Comparison of ENCODE assay signal across 13 mouse cellular contexts in the genomic region with DNA sequence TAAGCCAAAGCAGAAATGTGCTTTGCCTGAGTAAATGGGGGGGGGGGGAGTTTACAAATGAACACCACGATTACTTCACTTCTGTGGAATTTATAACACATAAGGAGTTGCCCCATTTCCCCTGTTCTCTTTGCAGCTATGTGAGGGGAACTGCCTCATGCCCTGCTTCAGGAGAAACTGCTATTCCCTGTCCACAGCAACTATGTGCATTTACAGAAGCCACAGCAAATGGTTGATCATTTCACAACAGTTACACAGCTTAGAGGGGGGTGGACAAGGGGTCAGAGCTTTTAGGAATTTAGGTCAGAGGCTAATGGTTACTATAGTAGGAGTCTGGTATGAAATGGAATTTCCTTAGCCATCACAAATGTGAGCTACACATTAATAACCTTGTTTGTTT.
DNase-seq lines count a peak whose midpoint lies in the region; ATAC-seq lines count a peak whose summit lies in the region.
"Had no signal": no experiment of that assay in that cellular context is flagged by ENCODE, and none has a peak within 500 bp of the region (broad histone marks: within the 10 kb centered on the region; RNA-seq: fewer than 3 reads in every experiment).

No protein-coding gene starts in this region.

- H3K4me2 ChIP-seq in kidney, embryonic 14.5 days (replicated peaks; ENCODE audit: low read depth, low read length) = no peak overlapping the region
- no peak overlapping the region for H3K4me2 ChIP-seq in intestine, embryonic 16.5 days (ENCODE audit: low read depth, low read length)
- no peak overlapping the region for H3K4me2 ChIP-seq in forebrain, embryonic 14.5 days (ENCODE audit: low read length)
- H3K4me2 ChIP-seq: heart, embryonic 12.5 days; limb, embryonic 12.5 days had no signal

- intact Hi-C loops in left cerebral cortex, postnatal 25 days (cut with DNase I) = no loop called here

- no peaks in the 10 kb centered on the region for H3K9me3 ChIP-seq in kidney, embryonic 14.5 days (ENCODE audit: control insufficient read depth, low read length)
- H3K9me3 ChIP-seq in intestine, embryonic 16.5 days (ENCODE audit: control insufficient read depth, low read length) = no peaks in the 10 kb centered on the region
- H3K9me3 ChIP-seq in forebrain, embryonic 14.5 days (replicated peaks; ENCODE audit: control insufficient read depth, low read length) = no peaks in the 10 kb centered on the region
- H3K9me3 ChIP-seq: G1E; heart, embryonic 12.5 days; limb, embryonic 12.5 days had no signal

- no peaks in the 10 kb centered on the region for H3K4me1 ChIP-seq in kidney, embryonic 14.5 days (ENCODE audit: control insufficient read depth, insufficient read depth, low read length)
- no peaks in the 10 kb centered on the region for H3K4me1 ChIP-seq in intestine, embryonic 16.5 days (ENCODE audit: control insufficient read depth, insufficient read depth, low read length)
- no peaks in the 10 kb centered on the region for H3K4me1 ChIP-seq in forebrain, embryonic 14.5 days (ENCODE audit: control insufficient read depth, insufficient read depth, low read length)
- H3K4me1 ChIP-seq: heart, embryonic 12.5 days had no signal

- no peaks in the 10 kb centered on the region for H3K27me3 ChIP-seq in kidney, embryonic 14.5 days (ENCODE audit: control insufficient read depth, insufficient read depth, low read length)
- no peaks in the 10 kb centered on the region for H3K27me3 ChIP-seq in intestine, embryonic 16.5 days (replicated peaks; ENCODE audit: control insufficient read depth, insufficient read depth, low read length)
- no peaks in the 10 kb centered on the region for H3K27me3 ChIP-seq in forebrain, embryonic 14.5 days (replicated peaks; ENCODE audit: control insufficient read depth, insufficient read depth, low read length)
- H3K27me3 ChIP-seq: heart, embryonic 12.5 days; limb, embryonic 12.5 days had no signal

- WGBS in kidney, embryonic 14.5 days = 17% methylated on average over 1 of the region's 1 CpGs
- WGBS in intestine, embryonic 16.5 days = 11% methylated on average over 1 of the region's 1 CpGs
- 35% methylated on average over 1 of the region's 1 CpGs for WGBS in forebrain, embryonic 14.5 days

- H3K9ac ChIP-seq in kidney, embryonic 14.5 days (ENCODE audit: low read depth, low read length) = no peak overlapping the region
- no peak overlapping the region for H3K9ac ChIP-seq in intestine, embryonic 16.5 days (ENCODE audit: low read depth, low read length)
- H3K9ac ChIP-seq in forebrain, embryonic 14.5 days (ENCODE audit: low read length) = no peak overlapping the region
- H3K9ac ChIP-seq: heart, embryonic 12.5 days; limb, embryonic 12.5 days had no signal

- H3K36me3 ChIP-seq in kidney, embryonic 14.5 days (ENCODE audit: control insufficient read depth, insufficient read depth, low read length) = no peaks in the 10 kb centered on the region
- no peaks in the 10 kb centered on the region for H3K36me3 ChIP-seq in intestine, embryonic 16.5 days (ENCODE audit: control insufficient read depth, insufficient read depth, low read length)
- H3K36me3 ChIP-seq in forebrain, embryonic 14.5 days (ENCODE audit: control insufficient read depth, insufficient read depth, low read length) = no peaks in the 10 kb centered on the region
- H3K36me3 ChIP-seq: G1E; heart, embryonic 12.5 days; limb, embryonic 12.5 days had no signal

- peak; percentile 14 to 20 for DNase-seq in kidney, adult 8-10 months
- peak; percentile 58 for DNase-seq in Muller cell, postnatal 12 days (ENCODE audit: inconsistent ontology term)
- DNase-seq in lung, postnatal 36 days = peak; percentile 40
- DNase-seq in left cerebral cortex, postnatal 25 days (ENCODE audit: low spot score in 2 of 2) = no peak
- no peak for DNase-seq in layer of hippocampus, postnatal 10 days (ENCODE audit: low spot score in 2 of 2)
- no peak for DNase-seq in forebrain, embryonic 14.5 days (ENCODE audit: low spot score)
- DNase-seq: gastrocnemius, postnatal 10 days had no signal

- ATAC-seq in kidney, embryonic 14.5 days (ENCODE audit: low FRiP score, low TSS enrichment) = no peak
- peak; percentile 66 for ATAC-seq in intestine, embryonic 16.5 days
- no peak for ATAC-seq in forebrain, embryonic 14.5 days
- ATAC-seq: forebrain, embryonic 16.5 days had no signal

- no peak overlapping the region for H3K27ac ChIP-seq in kidney, embryonic 14.5 days (ENCODE audit: low read depth, low read length)
- H3K27ac ChIP-seq in intestine, embryonic 16.5 days (ENCODE audit: low read length) = peak overlapping the region; percentile 23
- no peak overlapping the region for H3K27ac ChIP-seq in forebrain, embryonic 14.5 days (ENCODE audit: low read depth, low read length)
- H3K27ac ChIP-seq: limb, embryonic 12.5 days had no signal

- no peak overlapping the region for H3K4me3 ChIP-seq in kidney, embryonic 14.5 days (ENCODE audit: low read length)
- H3K4me3 ChIP-seq in intestine, embryonic 16.5 days (ENCODE audit: low read length) = no peak overlapping the region
- H3K4me3 ChIP-seq in forebrain, embryonic 14.5 days (ENCODE audit: low read depth, low read length) = no peak overlapping the region
- H3K4me3 ChIP-seq: heart, embryonic 12.5 days; limb, embryonic 12.5 days had no signal

Comparison
In these comparisons a context has a peak if more than half of its experiments do, and no peak if none do; other contexts are left out.
1. DNase-seq: peak in kidney, adult 8-10 months (2 of 2), Muller cell, postnatal 12 days (single experiment) and lung, postnatal 36 days (single experiment); none in left cerebral cortex, postnatal 25 days (0 of 2), layer of hippocampus, postnatal 10 days (0 of 2) and forebrain, embryonic 14.5 days (single experiment).